Mouse (Mus musculus) MEL (cell line): ENCODE results near the gene Ptprn2.

Experiments
- CTCF ChIP-seq, 3 experiments: IDR thresholded peaks in 2 of 3; conservative IDR thresholded peaks in 1 of 3; 2 replicates each; pipeline ENCODE4 v1.5.1; 2011 to 2012; ENCODE audit warnings: low read length in 3 of 3, low read depth in 2 of 3, mild to moderate bottlenecking in 2 of 3, improper control_type of control experiment in 1 of 3, inconsistent platforms in 1 of 3, mixed read lengths in 1 of 3, moderate library complexity in 1 of 3; ENCODE audit not compliant: control insufficient read depth in 1 of 3, insufficient read depth in 1 of 3, poor library complexity in 1 of 3, severe bottlenecking in 1 of 3
- EP300 ChIP-seq, 2 experiments: IDR thresholded peaks; 2 replicates each; pipeline ENCODE4 v1.6.1; 2011; ENCODE audit warnings: improper control_type of control experiment in 2 of 2, low read length in 2 of 2, low read depth in 1 of 2, mild to moderate bottlenecking in 1 of 2
- HCFC1 ChIP-seq: IDR thresholded peaks from 2 replicates; pipeline ENCODE4 v1.6.1; 2012; ENCODE audit warnings: low read depth, mild to moderate bottlenecking, inconsistent platforms, low read length, improper control_type of control experiment, moderate library complexity
- MAX ChIP-seq: IDR thresholded peaks from 2 replicates; pipeline ENCODE4 v1.6.1; 2011; ENCODE audit warnings: low read length, improper control_type of control experiment
- MAZ ChIP-seq: IDR thresholded peaks from 2 replicates; pipeline ENCODE4 v1.6.1; 2012; ENCODE audit warnings: low read depth, mild to moderate bottlenecking, inconsistent platforms, low read length, improper control_type of control experiment
- MEF2A ChIP-seq: IDR thresholded peaks from 2 replicates; pipeline ENCODE4 v1.6.1; 2014; ENCODE audit warnings: low read depth, mild to moderate bottlenecking, inconsistent platforms, low read length, improper control_type of control experiment; ENCODE audit not compliant: poor library complexity, insufficient replicate concordance, severe bottlenecking; ENCODE audit errors: extremely low read depth
- MXI1 ChIP-seq: IDR thresholded peaks from 2 replicates; pipeline ENCODE4 v1.6.1; 2011; ENCODE audit warnings: mild to moderate bottlenecking, low read depth, low read length, improper control_type of control experiment
- MYB ChIP-seq: IDR thresholded peaks from 2 replicates; pipeline ENCODE4 v1.6.1; 2011; ENCODE audit warnings: mild to moderate bottlenecking, low read depth, low read length, improper control_type of control experiment
- MYC ChIP-seq: IDR thresholded peaks from 2 replicates; pipeline ENCODE4 v1.6.1; 2011; ENCODE audit warnings: low read depth, mild to moderate bottlenecking, low read length, improper control_type of control experiment, moderate library complexity
- POLR2A ChIP-seq, 2 experiments: IDR thresholded peaks; 2 replicates each; pipeline ENCODE4 v1.6.1; 2011 to 2012; ENCODE audit warnings: low read length in 2 of 2, mild to moderate bottlenecking in 2 of 2, control low read depth in 1 of 2, improper control_type of control experiment in 1 of 2, low read depth in 1 of 2, moderate library complexity in 1 of 2; ENCODE audit not compliant: control insufficient read depth in 1 of 2, insufficient read depth in 1 of 2, poor library complexity in 1 of 2
- POLR2AphosphoS2 ChIP-seq: IDR thresholded peaks from 2 replicates; pipeline ENCODE4 v1.6.1; 2011; ENCODE audit warnings: low read length, improper control_type of control experiment
- TBP ChIP-seq: IDR thresholded peaks from 2 replicates; pipeline ENCODE4 v1.8.0; 2011; ENCODE audit warnings: low read depth, low read length, improper control_type of control experiment
- ZNF384 ChIP-seq: IDR thresholded peaks from 2 replicates; pipeline ENCODE4 v1.6.1; 2012; ENCODE audit warnings: low read depth, mild to moderate bottlenecking, inconsistent platforms, low read length, improper control_type of control experiment

GRCm38 (mm10) chr12:116896651-116897050 lies 411.1 kb downstream of the Ptprn2 start:
- TF ChIP-seq CTCF (IDR thresholded peaks at IDR 0.05 in 2 of 3, conservative IDR thresholded peaks at IDR 0.05 in 1 of 3; ENCODE audit: control insufficient read depth in 1 of 3, insufficient read depth in 1 of 3, low read depth in 2 of 3, low read length in 3 of 3, poor library complexity in 1 of 3, severe bottlenecking in 1 of 3) (no peak), POLR2AphosphoS2 (no peak), MAX (no peak), POLR2A (IDR thresholded peaks at IDR 0.05; ENCODE audit: control insufficient read depth in 1 of 2, insufficient read depth in 1 of 2, low read depth in 1 of 2, low read length in 2 of 2, poor library complexity in 1 of 2) (no peak), MAZ (no peak), MYC (no peak), MXI1 (no peak), MEF2A (no peak), EP300 (IDR thresholded peaks at IDR 0.05; ENCODE audit: low read depth in 1 of 2, low read length in 2 of 2) (no peak), HCFC1 (no peak), MYB (no peak), ZNF384 (no peak), TBP (no peak)
